Mouse (Mus musculus) gastrocnemius, adult 2 months (tissue): ENCODE measurements around the gene Ulk4. TPM values are rescaled to one million over a fixed set of nuclear protein-coding genes. Genes with fewer than 3 reads are reported as not detected.
A peak's percentile ranks its signal among the peaks of the same experiment; 100 is the strongest.

Experiments
- DNase-seq: peaks from one replicate; pipeline ENCODE4 v3.0.0; 2022
- H3K27ac ChIP-seq: fragments of 200-600 bp; 2 replicates; pipeline ENCODE4 v1.8.1; 2022; ENCODE audit warnings: mild to moderate bottlenecking
- H3K4me3 ChIP-seq: fragments of 200-600 bp; 2 replicates; pipeline ENCODE4 v1.8.1; 2022; ENCODE audit warnings: mild to moderate bottlenecking, moderate library complexity
- CTCF ChIP-seq: fragments of 200-600 bp; IDR thresholded peaks from 2 replicates; pipeline ENCODE4 v1.8.1; 2022; ENCODE audit warnings: antibody characterized with exemption, mild to moderate bottlenecking, moderate library complexity
- intact Hi-C: fragments of 180-260 bp; cut with DNase I; formaldehyde crosslinking; loops from one replicate; pipeline ENCODE4 v1.15.1; 2025
- total RNA-seq, 2 experiments: library from RNA; stranded (reverse); gene quantifications; 2 replicates each; pipeline ENCODE4 v1.2.3; 2021

Gene Ulk4
- total RNA-seq, 2 experiments from 2014 or later: 0.11 to 0.36 TPM

DNA sequence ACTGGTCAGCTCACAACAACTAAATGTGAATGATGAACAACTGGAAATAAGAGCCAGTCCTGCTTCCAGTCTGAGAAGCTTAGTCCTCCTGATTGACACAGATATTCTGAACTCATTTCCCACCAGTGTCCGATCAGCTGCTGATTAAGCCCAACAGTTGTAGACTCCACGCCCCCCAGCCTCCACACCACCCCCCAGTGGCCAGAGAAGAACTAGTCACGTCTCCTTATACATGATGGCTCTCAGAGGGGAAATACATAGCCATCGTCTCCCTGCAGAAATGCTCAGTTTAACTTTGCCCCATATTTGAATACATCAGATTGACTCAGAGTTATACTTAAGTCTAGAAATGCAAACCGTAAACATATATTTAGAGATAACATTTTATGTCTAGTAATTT lies 184.4 kb downstream of the Ulk4 start:
- intact Hi-C loops: loop anchor here (2.0 kb wide), 1 partner anchor 492 kb away; no protein-coding TSS in a partner anchor
- no peak overlapping the region for H3K27ac ChIP-seq
- H3K4me3 ChIP-seq: no peak overlapping the region
- DNase-seq: no peak
- TF ChIP-seq CTCF: peak; percentile 40

- TF ChIP-seq CTCF: no peak
- H3K27ac ChIP-seq: no peak overlapping the region
- intact Hi-C loops: no loop called here
- no peak for DNase-seq
- no peak overlapping the region for H3K4me3 ChIP-seq
These were observed 185.8 kb downstream of the Ulk4 start for GRCm38 (mm10) chr9:121091016-121091735.

GRCm38 (mm10) chr9:121087661-121088060 lies 189.3 kb downstream of the Ulk4 start:
- Histone ChIP-seq H3K4me3 (no peak overlapping the region), H3K27ac (no peak overlapping the region)
- no peak for TF ChIP-seq CTCF
- intact Hi-C loops: no loop called here
- DNase-seq: no peak

GRCm38 (mm10) chr9:121084191-121084590 lies 192.8 kb downstream of the Ulk4 start:
- no peak for DNase-seq
- intact Hi-C loops: no loop called here
- Histone ChIP-seq H3K4me3 (no peak overlapping the region), H3K27ac (no peak overlapping the region)
- TF ChIP-seq CTCF: no peak

DNA sequence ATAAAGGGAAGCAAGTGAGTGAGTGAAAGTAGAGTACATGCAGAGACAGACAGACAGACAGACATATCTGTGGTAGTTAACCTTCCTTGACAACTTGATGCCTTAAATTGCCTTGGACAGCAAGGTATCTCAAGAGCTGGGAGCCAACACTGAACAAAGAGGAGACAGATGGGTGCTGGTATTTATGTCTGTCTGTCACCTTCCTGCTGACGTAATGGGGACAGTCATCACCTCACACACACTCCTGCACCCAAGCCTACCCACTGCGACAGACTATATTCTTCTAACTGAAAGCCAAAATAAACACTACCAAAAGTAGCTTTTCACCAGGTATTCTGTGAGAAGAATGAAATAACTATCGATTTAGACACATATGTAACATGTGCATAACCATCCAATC lies 196.2 kb downstream of the Ulk4 start:
- no peak overlapping the region for H3K27ac ChIP-seq
- no peak for DNase-seq
- no peak overlapping the region for H3K4me3 ChIP-seq
- TF ChIP-seq CTCF: no peak
- intact Hi-C loops: no loop called here

DNA sequence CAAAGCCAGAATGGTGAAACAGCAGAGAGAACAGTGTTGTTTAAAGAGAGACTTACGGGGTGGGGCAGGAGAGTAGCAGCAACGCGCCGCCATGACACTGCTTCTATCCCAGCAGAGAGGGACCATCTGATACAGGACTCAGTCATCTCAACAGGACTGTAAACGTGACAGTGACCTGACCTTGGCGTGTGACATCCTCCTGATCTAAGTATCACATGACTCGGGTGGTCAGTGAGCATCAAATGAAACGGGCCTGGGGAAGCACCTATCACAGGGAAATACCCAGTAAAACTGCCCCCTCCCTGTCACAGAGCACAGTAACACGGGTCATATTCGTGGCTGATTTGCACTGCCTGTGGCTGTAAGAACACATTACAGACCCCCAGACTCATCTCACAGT lies 196.6 kb downstream of the Ulk4 start:
- no peak for TF ChIP-seq CTCF
- no peak overlapping the region for H3K4me3 ChIP-seq
- intact Hi-C loops: no loop called here
- DNase-seq: no peak
- H3K27ac ChIP-seq: no peak overlapping the region

DNA sequence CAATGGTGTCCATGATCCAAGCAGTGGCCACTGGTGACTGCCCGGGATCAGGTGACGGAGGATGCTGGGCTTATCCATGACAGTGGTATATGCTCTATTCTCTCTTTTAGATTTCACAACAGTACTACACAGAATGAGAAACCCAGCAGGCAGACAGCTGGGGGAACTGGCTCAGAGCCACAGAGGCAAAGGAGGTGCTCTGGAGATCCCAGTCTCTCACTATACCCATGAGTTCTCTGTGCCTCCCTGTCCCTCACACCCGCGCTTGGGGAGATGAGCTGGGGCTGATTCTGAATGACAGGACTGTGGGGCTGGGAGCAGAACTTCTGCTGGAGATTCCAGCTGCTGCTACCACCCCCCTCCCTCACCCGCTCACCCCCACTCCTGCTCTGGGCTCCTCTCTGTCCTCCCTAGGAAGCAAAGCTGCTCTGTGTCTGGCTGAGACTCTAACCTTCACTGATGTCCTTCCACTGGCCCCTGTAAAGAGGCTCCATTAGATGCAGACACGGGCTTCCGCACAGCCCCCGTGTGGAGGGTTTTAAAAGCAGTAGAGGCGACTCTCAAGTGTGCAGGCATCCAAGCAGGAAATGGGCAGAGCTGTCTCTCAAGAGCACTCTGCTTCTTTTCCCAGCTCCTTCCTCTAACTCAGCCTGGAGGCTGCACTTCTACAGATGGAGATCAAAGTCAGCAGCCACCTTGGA lies 197.5 kb downstream of the Ulk4 start:
- Histone ChIP-seq H3K27ac (no peak overlapping the region), H3K4me3 (no peak overlapping the region)
- peak; percentile 28 for DNase-seq
- intact Hi-C loops: no loop called here
- TF ChIP-seq CTCF: no peak; the same call in 1 of the 2 replicates

DNA sequence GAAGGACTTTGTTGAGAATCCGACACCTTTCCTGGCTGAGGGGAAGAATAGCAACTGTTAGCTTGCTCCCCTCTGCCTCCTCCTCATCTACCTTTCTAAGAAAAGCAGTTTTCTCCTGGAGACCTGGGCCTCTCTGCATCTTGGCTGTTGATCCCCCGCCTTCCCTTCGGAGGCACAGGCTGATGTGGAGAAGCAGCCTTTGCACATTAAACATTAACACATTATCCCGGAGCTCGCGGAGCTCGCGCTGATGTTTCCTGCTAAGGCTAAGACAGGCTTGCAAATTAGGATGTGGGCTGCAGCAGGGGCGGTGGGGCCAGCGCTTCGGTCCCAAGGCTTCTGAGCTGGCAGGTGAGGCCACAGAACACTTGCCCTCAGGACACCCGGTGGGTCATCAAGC lies 200.7 kb downstream of the Ulk4 start:
- intact Hi-C loops: no loop called here

DNA sequence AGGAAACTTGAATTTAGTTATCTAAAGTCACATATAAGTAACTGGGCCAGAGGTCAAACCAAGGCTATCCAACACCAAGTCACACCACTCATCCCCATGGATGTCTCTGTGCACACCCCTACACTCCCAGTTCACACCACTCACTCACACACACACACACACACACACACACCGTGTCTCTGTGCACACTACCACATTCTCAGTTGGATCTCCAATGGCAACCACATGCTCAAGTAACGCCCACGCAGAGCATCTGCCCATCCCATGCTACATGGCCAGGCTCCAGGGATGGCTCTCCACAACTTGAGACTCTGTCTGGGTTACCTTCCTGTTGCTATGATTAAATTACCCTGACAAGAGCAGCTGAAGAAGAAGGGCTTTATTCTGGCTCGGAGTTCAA lies 201.8 kb downstream of the Ulk4 start:
- DNase-seq: no peak
- Histone ChIP-seq H3K4me3 (no peak overlapping the region), H3K27ac (no peak overlapping the region)
- intact Hi-C loops: no loop called here
- TF ChIP-seq CTCF: no peak

More for the DNA sequence above, 200.7 kb downstream of the Ulk4 start:
- no peak for TF ChIP-seq CTCF
- DNase-seq: no peak
- no peak overlapping the region for H3K27ac ChIP-seq
- H3K4me3 ChIP-seq: no peak overlapping the region

DNA sequence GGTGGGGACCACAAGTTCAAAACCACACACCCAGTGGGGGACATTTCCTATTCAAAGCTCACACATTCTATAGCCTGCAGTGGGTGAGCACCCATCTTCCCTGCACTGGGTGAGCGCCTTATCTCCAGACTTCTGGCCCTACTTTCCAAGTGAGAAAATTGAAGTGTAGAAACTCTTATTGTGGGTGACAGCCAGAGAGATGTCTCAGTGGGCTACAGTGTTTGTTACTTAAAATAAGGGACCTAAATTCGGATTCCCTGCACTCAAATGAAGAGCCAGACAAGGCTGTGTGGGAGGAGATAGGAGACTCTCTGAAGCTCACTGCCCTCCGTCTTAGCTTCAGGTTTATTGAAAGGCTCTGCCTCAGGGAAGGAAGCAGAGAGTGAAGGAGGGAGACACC lies 202.3 kb downstream of the Ulk4 start:
- intact Hi-C loops: no loop called here
- TF ChIP-seq CTCF: no peak
- H3K4me3 ChIP-seq: no peak overlapping the region

GRCm38 (mm10) chr9:121072127-121072757 lies 204.8 kb downstream of the Ulk4 start:
- Histone ChIP-seq H3K27ac (no peak overlapping the region), H3K4me3 (no peak overlapping the region)
- intact Hi-C loops: no loop called here
- DNase-seq: no peak
- no peak for TF ChIP-seq CTCF

More for the DNA sequence above, 202.3 kb downstream of the Ulk4 start:
- no peak for DNase-seq
- no peak overlapping the region for H3K27ac ChIP-seq

GRCm38 (mm10) chr9:121071461-121072126 lies 205.4 kb downstream of the Ulk4 start:
- Histone ChIP-seq H3K4me3 (no peak overlapping the region), H3K27ac (no peak overlapping the region)
- intact Hi-C loops: no loop called here
- no peak for TF ChIP-seq CTCF
- no peak for DNase-seq

- no peak for TF ChIP-seq CTCF
- intact Hi-C loops: no loop called here
- DNase-seq: no peak
- Histone ChIP-seq H3K4me3 (no peak overlapping the region), H3K27ac (no peak overlapping the region)
These were observed 205.9 kb downstream of the Ulk4 start for GRCm38 (mm10) chr9:121071050-121071449.
